Mouse (Mus musculus) layer of hippocampus, adult 8-10 months (tissue): ENCODE results near the gene Dcpp1. TPM values are rescaled to one million over a fixed set of nuclear protein-coding genes. Genes with fewer than 3 reads are reported as not detected.
"Not testable (repeated sequence)": the region's sequence is repeated elsewhere in the genome, so short reads cannot be mapped to it uniquely, and the experiment has no call there.

ENCODE experiments used
- DNase-seq, 2 experiments: peaks; one replicate each; pipeline ENCODE4 v3.0.0; 2022; ENCODE audit warnings: low spot score in 2 of 2
- total RNA-seq, 4 experiments: library from RNA; stranded (reverse); gene quantifications; 2 replicates each; pipeline ENCODE4 v1.2.4; 2022

Dcpp1 gene
- total RNA-seq = not detected

DNA sequence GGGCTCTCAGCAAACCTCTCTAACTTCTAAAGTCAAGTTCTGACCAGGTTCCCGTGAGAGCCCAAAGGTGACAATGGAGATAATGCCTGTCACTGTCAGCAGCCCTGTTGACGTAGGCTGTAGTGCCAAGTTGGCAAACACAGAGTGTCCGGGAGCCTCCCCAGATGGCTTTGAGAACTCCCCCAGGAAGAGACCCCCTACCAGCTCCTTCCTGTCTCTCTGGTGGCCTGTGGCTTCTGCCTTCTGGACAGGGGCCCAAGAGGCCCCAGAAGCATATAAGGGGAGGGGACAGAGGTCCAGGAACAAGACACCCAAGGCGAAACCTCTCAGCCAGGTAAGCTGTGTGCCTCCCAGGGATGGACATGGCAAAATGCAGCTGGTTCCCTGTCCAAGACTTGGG, at the start of gene Dcpp1, which contains the start of gene Dcpp2:
Gene Dcpp1, plus strand, starts transcription at position 301 of the 400 bp plus-strand sequence.
Gene Dcpp2, plus strand, starts transcription at position 305 of the 400 bp plus-strand sequence.
- DNase-seq = not testable (repeated sequence)

DNA sequence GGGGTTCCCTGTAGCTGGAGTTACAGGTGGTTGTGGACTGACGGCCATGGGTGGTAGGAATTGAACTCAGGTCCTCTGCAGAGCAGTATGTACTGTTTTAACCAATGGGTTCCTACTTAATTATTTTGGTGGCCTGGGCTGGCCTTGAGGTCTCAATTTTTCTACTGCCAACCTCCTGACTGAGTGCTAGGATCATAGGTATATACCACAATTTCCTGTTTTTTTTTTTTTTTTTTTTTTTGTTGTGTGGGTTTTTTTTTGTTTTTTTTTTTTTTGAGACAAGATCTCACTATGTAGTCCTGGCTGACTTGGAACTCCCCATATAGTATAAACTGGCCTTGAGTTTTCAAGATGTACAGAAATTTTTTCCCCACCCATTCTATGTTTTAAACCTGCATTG, 49.5 kb upstream of the Dcpp1 start:
- DNase-seq = no peak

DNA sequence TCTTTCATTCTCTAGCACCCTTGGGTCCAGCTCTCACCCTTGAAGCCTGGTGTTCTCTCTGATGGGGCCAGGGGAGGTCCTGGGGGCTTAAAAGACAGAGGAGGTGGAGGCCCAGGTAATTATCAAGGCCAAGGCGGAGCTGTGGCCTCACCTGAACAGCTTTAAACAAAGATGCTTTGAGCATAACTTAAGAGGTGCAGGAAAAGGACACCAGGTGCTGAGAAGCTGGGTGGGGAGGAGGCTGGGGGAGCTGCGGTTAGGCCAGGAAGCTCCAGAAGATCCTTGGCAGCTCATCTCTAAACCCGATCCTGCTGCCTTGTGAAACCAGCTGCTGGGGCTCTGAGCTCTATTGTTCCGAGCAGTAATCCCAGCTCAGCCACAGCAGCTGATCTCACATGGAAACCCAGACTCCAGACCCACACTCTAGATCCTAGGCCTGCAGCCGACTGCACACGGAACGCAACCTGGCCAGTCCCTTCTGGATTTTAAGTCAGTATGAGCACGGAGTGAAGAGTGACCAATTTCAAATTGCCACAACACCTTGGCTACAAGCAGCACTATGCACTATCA, 44.6 kb upstream of the Dcpp1 start, which contains the start of gene Prss33:
Gene Prss33, minus strand, starts transcription at position 51 of the 570 bp plus-strand sequence.
- no peak for DNase-seq

DNA sequence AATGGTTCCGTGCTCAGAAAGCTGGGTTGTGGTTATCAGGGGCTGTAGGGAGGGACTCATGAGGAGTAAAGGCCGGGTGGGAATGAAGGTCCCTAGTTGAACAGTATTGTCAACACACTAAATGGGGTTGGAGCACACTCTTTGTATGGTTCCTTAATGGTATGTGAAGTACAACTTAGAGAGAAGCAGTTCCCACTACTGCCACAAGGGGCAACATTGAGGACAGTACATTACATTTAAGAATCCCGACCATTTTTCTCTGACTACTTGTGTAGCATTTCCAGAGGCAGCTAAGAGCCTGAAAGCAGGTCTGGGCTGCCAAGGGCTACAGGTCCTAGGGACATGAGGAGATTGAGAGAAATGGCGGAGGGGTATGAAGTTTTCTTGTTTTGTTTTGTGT, 39.5 kb upstream of the Dcpp1 start:
- DNase-seq = peak in 1 of 2 experiments; percentile 56

DNA sequence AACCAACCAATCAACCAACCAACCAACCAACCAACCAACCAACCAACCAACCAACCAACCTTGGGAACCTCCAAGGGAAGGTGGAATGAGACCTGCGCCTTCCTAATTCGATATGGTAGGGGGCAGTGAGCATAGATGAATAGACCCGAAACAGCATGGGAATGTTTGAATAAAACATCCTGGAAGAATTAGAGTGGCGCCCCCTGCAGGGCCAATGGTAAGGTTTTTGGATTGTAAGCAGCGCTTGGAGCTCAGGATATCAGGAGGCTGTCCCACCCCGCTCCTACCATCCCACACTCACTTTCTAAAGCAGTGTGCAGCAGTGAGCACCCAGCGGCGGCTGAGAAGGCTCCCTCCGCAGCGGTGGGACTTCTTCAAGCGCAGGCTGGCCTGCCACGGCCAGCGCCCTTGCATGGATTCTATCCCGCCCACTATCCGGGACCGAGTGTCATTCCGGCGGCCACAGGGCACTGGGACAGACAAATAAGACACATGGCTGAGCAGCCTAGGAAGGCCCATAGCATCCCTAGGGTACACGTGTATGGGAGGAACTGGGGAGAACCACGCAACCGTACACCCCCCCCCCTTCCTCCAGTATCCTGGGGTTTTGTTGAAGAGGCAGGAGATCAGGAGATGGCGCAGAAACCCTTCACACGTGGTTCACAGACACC, 37.4 kb upstream of the Dcpp1 start:
- DNase-seq = no peak

DNA sequence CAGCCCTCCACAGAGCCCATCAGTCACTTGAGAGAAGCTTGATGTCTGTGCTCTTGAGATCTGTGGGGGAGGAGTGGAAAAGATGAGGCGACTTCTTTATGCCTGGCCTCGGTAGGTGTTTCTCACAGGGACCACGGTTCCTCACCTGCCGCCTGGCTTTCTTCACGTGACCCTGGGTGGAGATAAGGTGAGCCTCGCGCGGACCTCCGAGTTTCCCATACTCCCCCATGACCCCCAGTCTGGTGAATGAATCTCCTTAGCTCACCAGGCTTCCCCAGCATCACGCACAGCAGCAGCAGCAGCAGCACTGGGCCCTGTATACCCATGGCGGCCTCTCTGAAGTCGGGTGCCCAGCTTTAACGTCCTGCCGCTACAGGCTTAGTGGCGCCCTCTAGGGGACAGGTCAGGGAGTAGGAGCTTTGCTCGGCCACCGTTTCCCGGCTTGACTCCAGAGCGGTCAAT, 36.8 kb upstream of the Dcpp1 start, which contains the start of the genes Prss32 and Prss41:
Gene Prss32, plus strand, starts transcription at position 44 of the 462 bp plus-strand sequence.
Gene Prss41, minus strand, starts transcription at position 361 of the 462 bp plus-strand sequence.
- peak in 1 of 2 experiments; percentile 40 for DNase-seq

DNA sequence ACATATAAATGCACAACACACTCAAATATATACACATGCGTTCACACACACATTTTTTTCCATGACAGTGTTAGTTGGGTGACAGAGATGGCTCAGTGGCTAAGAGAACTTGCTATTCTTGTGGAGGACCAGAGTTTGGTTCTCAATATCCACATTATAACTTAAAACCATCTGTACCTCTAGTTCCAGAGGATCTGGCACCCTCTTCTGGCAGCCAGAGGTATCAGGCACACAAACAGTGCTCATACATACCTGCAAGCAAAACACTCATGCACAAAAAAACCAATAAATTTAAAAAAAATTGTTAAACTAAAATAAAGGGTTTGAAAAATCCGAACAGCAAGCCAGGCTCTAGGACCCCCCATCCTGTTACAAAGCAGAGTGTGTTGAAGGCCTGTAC, 30.6 kb upstream of the Dcpp1 start:
- DNase-seq = no peak

DNA sequence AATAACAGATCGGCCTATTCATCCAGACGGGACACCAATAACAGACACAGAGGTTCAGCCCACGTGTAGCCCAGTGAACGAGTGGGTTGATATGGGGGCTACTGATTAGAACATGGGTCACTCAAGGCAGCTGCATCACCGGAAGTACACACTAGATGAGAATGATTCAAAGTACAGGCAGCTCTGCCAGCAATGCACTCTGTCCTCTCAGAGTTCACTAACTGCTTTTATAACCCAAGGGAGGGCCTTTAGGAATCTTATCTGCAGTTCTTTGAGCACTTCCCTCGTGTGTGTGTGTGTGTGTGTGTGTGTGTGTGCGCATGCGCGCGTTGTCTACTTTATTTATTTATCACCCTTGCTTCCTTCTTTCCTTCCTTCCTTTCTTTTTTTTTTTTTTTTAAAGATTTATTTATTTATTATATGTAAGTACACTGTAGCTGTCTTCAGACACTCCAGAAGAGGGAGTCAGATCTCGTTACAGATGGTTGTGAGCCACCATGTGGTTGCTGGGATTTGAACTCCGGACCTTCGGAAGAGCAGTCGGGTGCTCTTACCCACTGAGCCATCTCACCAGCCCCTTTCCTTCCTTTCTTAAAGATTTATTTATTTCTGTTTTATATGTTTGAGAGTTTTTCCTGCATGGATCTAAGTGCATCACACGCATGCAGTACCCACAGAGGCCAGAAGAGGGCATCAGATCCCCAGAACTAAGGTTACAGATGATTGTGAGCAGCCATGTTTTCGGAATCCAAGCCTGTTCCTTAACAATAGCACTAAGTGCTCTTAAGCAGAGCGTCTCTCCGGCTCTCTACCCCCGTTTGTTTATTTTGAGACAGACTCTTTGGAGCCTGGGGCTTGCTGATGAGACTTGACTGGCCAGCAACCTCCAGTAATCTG, 29.6 kb upstream of the Dcpp1 start:
- peak in 1 of 2 experiments; percentile 61 for DNase-seq

DNA sequence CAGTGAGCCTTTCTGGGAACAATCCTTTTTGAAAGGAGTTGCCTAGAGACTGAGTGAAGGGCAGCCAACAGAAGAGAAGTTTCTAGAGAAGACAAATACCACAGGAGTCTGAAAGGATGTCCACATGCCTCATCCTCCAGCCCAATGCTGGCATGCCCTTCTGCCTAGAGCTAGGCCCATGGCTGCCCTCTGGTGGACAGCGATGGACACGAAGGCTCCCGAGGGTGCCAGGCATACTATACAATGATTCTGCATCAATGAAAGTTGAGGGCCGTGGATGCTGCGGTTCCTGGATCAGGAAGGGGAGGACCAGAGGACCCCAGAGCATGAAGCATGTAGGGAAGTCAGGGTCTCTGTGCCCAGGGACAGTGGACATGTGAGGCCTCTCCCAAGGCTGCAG, 27.4 kb upstream of the Dcpp1 start:
- no peak for DNase-seq

DNA sequence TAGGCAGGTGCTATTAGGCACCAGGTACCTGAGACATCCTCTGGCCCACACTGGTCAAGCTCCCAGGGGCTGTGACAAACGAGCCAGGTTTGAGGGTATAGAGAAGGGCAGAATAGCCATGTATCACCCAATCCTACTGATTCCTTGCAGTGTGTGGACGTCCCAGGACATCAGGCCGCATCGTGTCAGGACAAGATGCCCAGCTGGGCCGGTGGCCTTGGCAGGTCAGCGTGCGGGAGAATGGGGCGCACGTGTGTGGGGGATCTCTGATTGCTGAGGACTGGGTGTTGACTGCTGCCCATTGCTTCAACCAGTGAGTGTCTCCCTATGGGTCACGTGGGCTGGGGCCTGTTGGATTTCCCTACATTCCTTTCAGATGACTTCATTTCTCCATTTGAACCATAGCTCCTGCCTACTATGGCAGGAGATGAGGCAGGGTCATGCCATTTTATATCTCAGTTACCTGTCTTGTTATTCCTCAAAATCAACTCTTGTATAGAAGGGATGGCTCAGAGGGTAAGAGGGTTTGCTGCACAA, 26.4 kb upstream of the Dcpp1 start:
- DNase-seq = no peak

DNA sequence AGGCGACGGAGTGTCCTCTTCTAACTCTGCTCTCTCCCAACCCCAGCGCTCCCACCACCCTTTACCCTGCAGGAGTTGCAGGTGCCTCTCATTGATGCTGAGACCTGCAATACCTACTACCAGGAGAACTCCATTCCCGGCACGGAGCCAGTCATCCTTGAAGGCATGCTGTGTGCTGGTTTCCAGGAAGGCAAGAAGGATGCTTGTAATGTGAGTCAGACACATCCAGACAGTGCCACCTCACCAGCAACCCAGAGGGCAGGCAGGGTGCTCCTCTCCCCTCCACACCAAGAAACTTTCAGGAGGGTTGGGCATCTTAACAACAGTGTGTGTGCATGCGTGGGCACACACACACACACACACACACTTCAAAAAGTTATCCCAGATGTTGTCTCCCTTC, 23.5 kb upstream of the Dcpp1 start:
- no peak for DNase-seq

DNA sequence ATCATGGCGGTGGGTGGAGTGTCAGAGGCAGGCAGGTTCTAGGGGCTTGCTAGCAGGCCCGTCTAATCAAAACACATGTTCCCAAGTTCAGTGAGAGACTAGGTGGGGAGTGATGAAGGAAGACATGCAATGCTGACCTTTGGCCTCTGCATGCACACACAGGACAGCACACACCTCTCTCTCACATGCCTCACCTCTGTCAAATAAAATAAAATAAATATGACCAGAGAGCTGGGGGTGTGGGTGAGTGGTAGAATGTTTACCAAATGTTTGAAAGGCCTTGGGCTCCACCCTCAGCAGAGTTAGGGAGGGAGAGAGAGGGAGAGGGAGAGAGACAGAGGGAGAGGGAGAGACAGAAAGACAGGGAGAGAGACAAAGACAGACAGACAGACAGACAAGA, 22.8 kb upstream of the Dcpp1 start:
- DNase-seq = no peak

DNA sequence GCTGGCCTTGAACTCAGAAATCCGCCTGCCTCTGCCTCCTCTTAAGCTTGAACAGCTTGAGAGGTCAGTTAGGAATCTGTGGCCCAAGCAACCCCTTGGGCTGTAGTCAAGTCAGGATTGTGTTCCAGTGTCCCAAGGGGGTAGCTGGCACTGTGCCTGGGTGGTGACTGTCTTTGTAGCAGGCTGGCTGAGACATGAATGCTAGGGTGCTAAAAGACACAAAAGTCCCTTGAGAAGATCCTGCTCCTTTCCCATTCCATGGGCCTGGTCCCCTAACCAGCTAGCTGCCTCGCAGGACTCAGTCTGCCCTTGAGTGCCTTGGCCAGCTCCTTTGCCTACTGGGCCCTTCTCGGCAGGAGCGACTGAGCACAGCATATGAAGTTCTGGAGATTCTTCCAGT, 17.8 kb upstream of the Dcpp1 start:
- no peak for DNase-seq

DNA sequence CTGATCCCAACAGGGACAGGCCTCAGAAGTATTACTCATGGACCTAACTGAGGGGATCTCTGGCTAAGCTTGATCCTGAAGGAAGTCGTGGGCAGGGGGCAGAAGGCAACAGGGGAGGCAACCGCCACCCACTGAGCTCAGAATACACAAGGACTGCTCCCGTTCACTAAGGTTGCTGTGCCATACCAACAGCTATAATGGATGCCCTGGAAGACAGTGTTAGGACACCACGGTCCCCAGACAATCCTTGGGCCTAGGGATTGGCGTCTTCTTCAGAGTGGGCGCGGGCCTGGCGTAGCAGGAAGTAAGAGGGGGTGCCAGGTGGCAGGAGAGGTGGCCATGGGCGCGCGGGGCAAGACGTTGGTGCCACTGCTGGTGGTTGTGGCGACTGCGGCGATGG, 12.9 kb upstream of the Dcpp1 start, which contains the start of gene Prss21:
Gene Prss21, plus strand, starts transcription at position 301 of the 400 bp plus-strand sequence.
- DNase-seq = no peak

DNA sequence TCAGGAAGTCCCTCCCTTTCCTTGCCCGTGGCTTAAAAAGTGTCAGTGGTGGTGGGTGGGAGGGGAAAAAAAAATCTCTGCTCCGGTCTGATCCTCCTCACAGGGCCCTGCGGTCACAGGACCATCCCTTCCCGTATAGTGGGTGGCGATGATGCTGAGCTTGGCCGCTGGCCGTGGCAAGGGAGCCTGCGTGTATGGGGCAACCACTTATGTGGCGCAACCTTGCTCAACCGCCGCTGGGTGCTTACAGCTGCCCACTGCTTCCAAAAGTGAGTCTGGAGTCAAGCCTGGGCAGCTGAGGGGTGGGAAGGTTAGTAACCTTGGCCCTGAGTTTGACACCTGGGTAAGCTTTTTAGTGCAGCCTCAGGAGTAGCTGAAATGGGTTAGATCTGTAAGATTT, 12.2 kb upstream of the Dcpp1 start:
- no peak for DNase-seq

DNA sequence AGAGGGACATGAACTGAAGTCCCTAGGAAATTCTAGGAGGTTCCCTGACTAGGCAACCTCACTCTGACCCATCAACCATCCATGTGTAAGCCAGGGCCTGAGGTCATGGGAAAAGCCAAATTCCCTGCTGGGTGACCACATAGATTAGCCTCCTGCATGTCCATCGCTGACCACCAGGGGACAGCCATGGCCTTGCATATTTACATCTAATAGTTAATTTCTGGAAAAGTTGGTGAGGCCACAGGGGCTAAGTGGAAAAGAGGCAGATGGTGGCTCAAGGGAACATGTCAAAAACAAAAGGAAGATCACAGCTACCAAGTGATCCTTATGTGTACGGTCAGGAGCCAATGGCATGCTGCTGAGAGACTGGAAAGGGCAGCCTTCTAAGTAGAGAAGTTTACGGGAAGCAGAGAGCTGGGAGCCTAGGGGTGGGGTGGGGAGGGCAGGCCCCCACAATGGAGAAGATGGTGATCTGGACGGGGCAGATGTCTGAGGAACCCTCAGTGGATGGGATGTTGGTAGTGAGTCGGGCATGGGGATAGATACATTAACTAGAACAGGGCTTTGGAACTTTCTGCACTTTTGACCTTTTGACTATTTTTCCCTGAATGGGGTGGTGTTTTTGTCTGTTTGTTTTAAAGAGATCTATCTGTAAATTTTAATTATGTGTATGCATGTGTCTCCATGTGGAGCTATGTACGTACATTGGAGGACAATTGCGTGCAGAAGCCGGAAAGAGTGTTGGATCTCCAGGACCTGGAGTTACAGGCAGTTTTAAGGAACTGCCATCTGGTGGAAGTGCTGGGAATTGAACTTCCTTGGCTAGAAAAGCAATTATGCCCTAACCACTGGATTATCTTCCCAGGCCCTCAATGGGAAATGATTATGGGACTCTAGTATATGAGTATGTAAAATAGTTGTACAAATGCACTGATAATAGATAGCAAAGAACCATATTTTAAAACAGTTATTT, 6.5 kb upstream of the Dcpp1 start:
- DNase-seq = peak in 1 of 2 experiments; percentile 31

DNA sequence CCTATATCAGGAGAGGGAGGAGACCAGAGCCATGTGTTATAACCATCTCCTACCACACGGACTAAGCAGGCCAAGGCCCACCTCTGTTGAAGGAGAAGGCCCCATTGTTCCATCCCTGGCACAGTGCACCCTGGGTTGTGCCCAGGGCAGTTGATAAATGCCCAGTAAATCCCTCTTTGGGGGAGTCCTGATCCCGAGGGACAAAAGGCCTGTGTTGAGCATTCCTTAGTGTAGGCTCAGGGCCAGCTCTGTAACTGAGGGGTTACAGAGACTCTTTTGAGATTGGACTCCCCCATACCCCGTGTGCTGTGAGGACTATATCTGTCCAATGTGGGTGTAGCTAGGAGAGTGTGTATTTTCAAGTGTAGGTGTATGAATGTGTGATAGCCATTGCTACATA, 3.9 kb upstream of the Dcpp1 start:
- DNase-seq = peak; percentile 38 to 46

DNA sequence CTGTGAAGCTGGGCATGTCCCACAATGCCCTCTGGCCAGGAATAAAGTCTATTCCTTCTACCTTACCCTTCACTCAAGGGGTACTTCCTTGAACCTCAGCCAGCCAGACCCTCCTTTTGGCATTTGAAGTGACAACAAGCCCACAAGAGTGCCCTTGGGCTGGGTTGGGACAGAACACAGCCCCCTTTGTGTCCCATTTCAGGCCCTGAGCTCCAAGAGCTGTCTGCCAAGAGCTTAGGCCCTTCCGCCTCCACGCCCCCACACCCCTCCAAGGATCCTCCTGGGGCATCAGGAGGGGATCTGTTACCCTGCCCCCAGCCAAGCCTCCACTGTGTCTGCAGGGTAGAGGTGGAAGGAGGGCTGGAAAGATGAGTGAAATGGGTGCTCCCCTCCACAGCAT, 3.5 kb upstream of the Dcpp1 start:
- no peak for DNase-seq

DNA sequence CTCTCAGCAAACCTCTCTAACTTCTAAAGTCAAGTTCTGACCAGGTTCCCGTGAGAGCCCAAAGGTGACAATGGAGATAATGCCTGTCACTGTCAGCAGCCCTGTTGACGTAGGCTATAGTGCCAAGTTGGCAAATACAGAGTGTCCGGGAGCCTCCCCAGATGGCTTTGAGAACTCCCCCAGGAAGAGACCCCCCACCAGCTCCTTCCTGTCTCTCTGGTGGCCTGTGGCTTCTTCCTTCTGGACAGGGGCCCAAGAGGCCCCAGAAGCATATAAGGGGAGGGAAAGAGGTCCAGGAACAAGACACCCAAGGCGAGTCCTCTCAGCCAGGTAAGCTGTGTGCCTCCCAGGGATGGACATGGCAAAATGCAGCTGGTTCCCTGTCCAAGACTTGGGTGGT, 36.5 kb downstream of the Dcpp1 start, which contains the start of gene Dcpp3:
Gene Dcpp3, plus strand, starts transcription at position 301 of the 400 bp plus-strand sequence.
- DNase-seq = not testable (repeated sequence)

DNA sequence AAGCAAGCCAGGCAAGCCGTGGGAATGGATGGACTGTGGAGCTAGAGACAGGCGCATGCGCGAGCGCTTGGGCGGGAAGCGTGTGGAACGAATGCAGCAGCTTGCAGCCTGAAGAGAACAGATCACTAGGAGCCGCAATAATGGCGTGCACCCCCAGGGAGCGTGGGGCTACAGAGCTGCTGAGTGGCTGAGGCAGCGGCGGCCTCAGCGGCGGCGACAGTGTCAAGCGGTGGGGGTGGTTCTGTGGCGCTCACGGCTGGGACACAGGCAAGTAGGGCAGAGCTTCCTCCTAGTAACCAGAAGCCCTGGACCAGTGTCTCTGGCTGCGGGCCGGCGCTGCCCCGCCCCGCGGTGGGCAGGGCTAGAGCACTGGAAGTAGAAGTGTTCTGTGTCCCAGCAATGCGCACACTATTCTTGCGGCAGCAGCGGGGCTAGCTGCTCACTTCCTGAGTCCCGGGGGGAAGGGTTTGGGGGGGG, 43.9 kb downstream of the Dcpp1 start:
- DNase-seq = peak; percentile 86 to 88
